Mouse (Mus musculus) myocyte (in vitro differentiated cells): ENCODE measurements around the gene Lrch4. TPM values are rescaled to one million over a fixed set of nuclear protein-coding genes. Genes with fewer than 3 reads are reported as not detected.

Experiments
- H3K27me3 ChIP-seq: one replicate; pipeline ENCODE4 v1.6.1; 2011; ENCODE audit not compliant: control insufficient read depth, insufficient read depth, insufficient read length
- H3K36me3 ChIP-seq: one replicate; pipeline ENCODE4 v1.6.1; 2011; ENCODE audit not compliant: control insufficient read depth, insufficient read depth
- H3K4me2 ChIP-seq: one replicate; pipeline ENCODE4 v1.6.1; 2011; ENCODE audit warnings: low read depth, control low read depth
- H3K4me3 ChIP-seq: one replicate; pipeline ENCODE4 v1.5.1; 2011; ENCODE audit warnings: mild to moderate bottlenecking, control low read depth, moderate library complexity
- H3K79me2 ChIP-seq: one replicate; pipeline ENCODE4 v1.6.1; 2011; ENCODE audit not compliant: control insufficient read depth, insufficient read depth
- H3ac ChIP-seq: one replicate; pipeline ENCODE4 v1.6.1; 2011; ENCODE audit not compliant: control insufficient read depth, insufficient read length
- CEBPB ChIP-seq: IDR thresholded peaks from 2 replicates; pipeline ENCODE4 v1.6.1; 2011; ENCODE audit warnings: mild to moderate bottlenecking, moderate library complexity; ENCODE audit not compliant: poor library complexity, insufficient read depth, severe bottlenecking
- E2F4 ChIP-seq: IDR thresholded peaks from one replicate; pipeline ENCODE4 v1.6.1; 2011; ENCODE audit warnings: mild to moderate bottlenecking, control low read depth, moderate library complexity; ENCODE audit not compliant: insufficient read depth
- MAX ChIP-seq: IDR thresholded peaks from one replicate; pipeline ENCODE4 v1.6.1; 2011; ENCODE audit warnings: low read depth, mild to moderate bottlenecking, control low read depth
- MYOD1 ChIP-seq, 3 experiments: IDR thresholded peaks; one replicate each; pipeline ENCODE4 v1.6.1; 2011; ENCODE audit warnings: control low read depth in 2 of 3, low read depth in 2 of 3, mild to moderate bottlenecking in 2 of 3, moderate library complexity in 1 of 3; ENCODE audit not compliant: insufficient read length in 2 of 3, control insufficient read depth in 1 of 3
- MYOG ChIP-seq, 3 experiments: IDR thresholded peaks; one replicate each; pipeline ENCODE4 v1.6.1; 2011; ENCODE audit warnings: control low read depth in 2 of 3, low read depth in 2 of 3, mild to moderate bottlenecking in 2 of 3; ENCODE audit not compliant: insufficient read length in 2 of 3, control insufficient read depth in 1 of 3, insufficient read depth in 1 of 3
- POLR2A ChIP-seq: IDR thresholded peaks from one replicate; pipeline ENCODE4 v1.6.1; 2011; ENCODE audit warnings: low read depth, mild to moderate bottlenecking, control low read depth, moderate library complexity; ENCODE audit not compliant: insufficient read length
- POLR2AphosphoS2 ChIP-seq: IDR thresholded peaks from one replicate; pipeline ENCODE4 v1.6.1; 2011; ENCODE audit warnings: low read depth, control low read depth; ENCODE audit not compliant: insufficient read length
- REST ChIP-seq: IDR thresholded peaks from one replicate; pipeline ENCODE4 v1.6.1; 2011; ENCODE audit warnings: mild to moderate bottlenecking, control low read depth, moderate library complexity; ENCODE audit not compliant: insufficient read depth, insufficient read length
- SRF ChIP-seq: IDR thresholded peaks from one replicate; pipeline ENCODE4 v1.6.1; 2011; ENCODE audit warnings: low read depth; ENCODE audit not compliant: control insufficient read depth, insufficient read length
- TCF12 ChIP-seq: IDR thresholded peaks from one replicate; pipeline ENCODE4 v1.6.1; 2011; ENCODE audit warnings: mild to moderate bottlenecking, control low read depth; ENCODE audit not compliant: poor library complexity, insufficient read depth, severe bottlenecking
- TCF3 ChIP-seq: IDR thresholded peaks from one replicate; pipeline ENCODE4 v1.6.1; 2011; ENCODE audit warnings: low read depth, control low read depth; ENCODE audit not compliant: insufficient read length
- USF1 ChIP-seq: IDR thresholded peaks from one replicate; pipeline ENCODE4 v1.6.1; 2011; ENCODE audit warnings: low read depth, mild to moderate bottlenecking, control low read depth, moderate library complexity
- polyA plus RNA-seq: library from polyadenylated mRNA; unstranded; fragments of >200 nt; fragmentation: generic; extraction: Trizol; gene quantifications from one replicate; pipeline ENCODE4 v1.2.1, GENCODE M21; 2012; ENCODE audit warnings: missing spikeins

Gene Lrch4
- polyA plus RNA-seq, 1 experiment: 29.1 TPM

DNA sequence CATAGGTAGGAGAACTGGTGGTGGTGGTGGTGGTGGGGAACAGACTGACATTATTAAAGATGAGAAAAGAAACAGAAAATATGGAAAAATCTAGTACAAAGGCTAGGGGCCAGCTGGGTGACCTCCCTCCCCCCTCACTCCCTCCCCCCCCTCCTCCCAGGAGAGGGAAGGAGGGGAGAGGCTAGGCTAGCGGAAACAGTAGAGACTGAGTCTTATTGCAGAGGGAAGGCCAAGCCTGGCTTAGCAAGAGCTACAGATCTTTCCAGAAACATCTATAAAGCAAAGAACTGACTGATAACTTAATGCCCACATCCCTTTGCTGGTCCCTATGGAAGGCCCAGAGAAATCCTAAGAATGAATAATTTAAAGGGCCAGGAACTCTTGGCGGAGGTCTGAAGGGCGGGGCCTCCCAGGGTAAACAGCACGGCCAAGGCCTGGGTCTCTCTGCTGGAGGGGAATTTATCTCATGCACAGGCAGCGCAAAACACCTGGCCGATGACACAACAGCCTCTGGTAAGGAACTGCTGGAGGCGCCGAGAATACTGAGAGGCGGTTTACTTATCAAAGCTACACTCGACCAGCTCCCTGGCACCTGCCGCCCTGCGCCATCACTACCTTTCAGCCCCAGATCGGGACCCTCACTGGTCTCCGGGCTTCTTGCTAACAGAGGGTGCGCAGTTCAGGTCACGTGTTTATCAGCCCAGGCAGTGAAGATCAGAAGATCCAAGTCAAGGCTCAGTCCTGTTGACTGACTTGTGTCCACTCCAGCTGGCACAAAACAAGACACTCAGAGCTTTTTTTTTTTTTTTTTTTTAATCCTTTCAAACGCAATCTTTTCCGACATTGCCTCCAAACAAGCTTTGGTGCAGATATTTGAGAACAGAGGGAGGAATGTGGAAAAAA, 21.0 kb downstream of the Lrch4 start:
- Histone ChIP-seq H3K27me3 (no peaks in the 10 kb centered on the region), H3K4me3 (no peak overlapping the region), H3K4me2 (no peak overlapping the region), H3K36me3 (no peaks in the 10 kb centered on the region), H3K79me2 (no peaks in the 10 kb centered on the region), H3ac (no peak overlapping the region)
- no peak for TF ChIP-seq POLR2AphosphoS2
- TF ChIP-seq MAX: no peak
- no peak for TF ChIP-seq MYOG (IDR thresholded peaks at IDR 0.05; ENCODE audit: control insufficient read depth in 1 of 3, insufficient read depth in 1 of 3, insufficient read length in 2 of 3, low read depth in 2 of 3)
- no peak for TF ChIP-seq TCF12
- no peak for TF ChIP-seq REST
- TF ChIP-seq TCF3: no peak
- no peak for TF ChIP-seq POLR2A
- no peak for TF ChIP-seq MYOD1 (IDR thresholded peaks at IDR 0.05; ENCODE audit: control insufficient read depth in 1 of 3, insufficient read length in 2 of 3, low read depth in 2 of 3)
- no peak for TF ChIP-seq SRF
- no peak for TF ChIP-seq USF1
- TF ChIP-seq CEBPB: no peak
- no peak for TF ChIP-seq E2F4

DNA sequence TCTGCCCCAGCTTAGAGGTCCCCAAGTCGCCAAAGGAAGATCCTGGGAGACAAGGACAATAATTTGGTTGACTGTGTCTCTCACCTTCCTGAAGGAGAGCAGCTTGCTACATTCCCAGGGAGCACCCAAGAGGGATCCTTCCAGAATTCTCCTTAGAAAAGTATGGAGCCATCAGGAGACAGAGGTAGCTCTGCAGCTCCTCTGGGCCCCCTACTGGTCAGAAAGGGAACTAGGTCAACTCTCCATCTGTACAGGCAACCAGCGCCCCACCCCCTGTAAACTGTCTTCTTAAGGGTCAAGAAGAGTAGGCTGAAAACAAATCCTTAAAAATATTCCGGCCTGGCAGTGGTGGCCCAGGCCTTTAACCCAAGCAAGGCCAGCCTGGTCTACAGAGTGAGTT, 23.6 kb downstream of the Lrch4 start:
- Histone ChIP-seq H3K36me3 (no peaks in the 10 kb centered on the region), H3K27me3 (no peaks in the 10 kb centered on the region), H3K4me3 (no peak overlapping the region), H3K79me2 (no peaks in the 10 kb centered on the region), H3K4me2 (no peak overlapping the region), H3ac (no peak overlapping the region)
- TF ChIP-seq POLR2AphosphoS2 (no peak), TCF3 (no peak), SRF (no peak), MYOD1 (IDR thresholded peaks at IDR 0.05; ENCODE audit: control insufficient read depth in 1 of 3, insufficient read length in 2 of 3, low read depth in 2 of 3) (no peak), REST (no peak), CEBPB (no peak), USF1 (no peak), E2F4 (no peak), MYOG (IDR thresholded peaks at IDR 0.05; ENCODE audit: control insufficient read depth in 1 of 3, insufficient read depth in 1 of 3, insufficient read length in 2 of 3, low read depth in 2 of 3) (no peak), TCF12 (no peak), POLR2A (no peak), MAX (no peak)

DNA sequence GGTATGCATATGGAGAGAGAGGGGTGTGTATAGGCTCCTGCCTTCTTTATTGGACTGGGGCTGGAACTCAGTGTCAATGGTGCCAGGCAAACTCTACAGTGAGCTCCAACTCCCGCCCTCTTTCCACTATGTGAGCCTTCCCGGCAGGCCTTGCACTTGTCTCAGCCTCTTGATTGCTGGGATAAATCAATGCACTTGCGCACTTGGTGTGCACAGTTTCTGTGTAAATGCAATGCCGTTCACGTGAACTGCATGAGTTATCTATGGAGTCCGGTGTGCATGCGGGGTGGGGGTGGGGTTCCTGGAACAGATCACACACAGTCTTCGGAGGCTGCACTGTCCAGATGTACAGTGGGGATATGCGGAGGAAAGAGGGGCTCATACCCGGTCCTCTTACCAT, 24.4 kb downstream of the Lrch4 start:
- no peaks in the 10 kb centered on the region for H3K79me2 ChIP-seq
- no peaks in the 10 kb centered on the region for H3K36me3 ChIP-seq
- H3K4me2 ChIP-seq: no peak overlapping the region
- H3K4me3 ChIP-seq: no peak overlapping the region
- H3ac ChIP-seq: no peak overlapping the region
- H3K27me3 ChIP-seq: no peaks in the 10 kb centered on the region
- TF ChIP-seq MYOG (IDR thresholded peaks at IDR 0.05; ENCODE audit: control insufficient read depth in 1 of 3, insufficient read depth in 1 of 3, insufficient read length in 2 of 3, low read depth in 2 of 3): no peak
- TF ChIP-seq REST: no peak
- no peak for TF ChIP-seq POLR2AphosphoS2
- no peak for TF ChIP-seq SRF
- TF ChIP-seq MAX: no peak
- TF ChIP-seq TCF12: no peak
- no peak for TF ChIP-seq MYOD1 (IDR thresholded peaks at IDR 0.05; ENCODE audit: control insufficient read depth in 1 of 3, insufficient read length in 2 of 3, low read depth in 2 of 3)
- TF ChIP-seq CEBPB: no peak
- TF ChIP-seq USF1: no peak
- no peak for TF ChIP-seq TCF3
- TF ChIP-seq E2F4: no peak
- no peak for TF ChIP-seq POLR2A

GRCm38 (mm10) chr5:137654746-137655145, 25.8 kb downstream of the Lrch4 start:
- no peak for TF ChIP-seq POLR2AphosphoS2
- no peak for TF ChIP-seq MYOD1 (IDR thresholded peaks at IDR 0.05; ENCODE audit: control insufficient read depth in 1 of 3, insufficient read length in 2 of 3, low read depth in 2 of 3)
- TF ChIP-seq REST: no peak
- TF ChIP-seq TCF12: no peak
- TF ChIP-seq CEBPB: no peak
- no peak for TF ChIP-seq MAX
- TF ChIP-seq SRF: no peak
- TF ChIP-seq POLR2A: no peak
- Histone ChIP-seq H3K4me2 (no peak overlapping the region), H3K36me3 (no peaks in the 10 kb centered on the region), H3K27me3 (no peaks in the 10 kb centered on the region), H3K79me2 (no peaks in the 10 kb centered on the region), H3K4me3 (no peak overlapping the region), H3ac (no peak overlapping the region)
